ENCODE assay signal across 10 mouse cellular contexts in genomic region chr1:193599163-193599562, GRCm38 (mm10).
DNase-seq lines count a peak whose midpoint lies in the region; ATAC-seq and TF ChIP-seq lines count a peak whose summit lies in the region.
"Had no signal": no experiment of that assay in that cellular context is flagged by ENCODE, and none has a peak within 500 bp of the region (broad histone marks: within the 10 kb centered on the region; RNA-seq: fewer than 3 reads in every experiment).

No protein-coding gene starts in this region.

- TF ChIP-seq POLR2A in cortical plate, adult 2 months (IDR thresholded peaks at IDR 0.05; ENCODE audit: extremely low read depth, insufficient read depth, low read length): no peak

- no peaks in the 10 kb centered on the region for H3K27me3 ChIP-seq in lung, postnatal 0 days (replicated peaks; ENCODE audit: insufficient read depth, low read length)
- H3K27me3 ChIP-seq in stomach, postnatal 0 days (ENCODE audit: control insufficient read depth, insufficient read depth, low read length): no peaks in the 10 kb centered on the region
- H3K27me3 ChIP-seq: limb, embryonic 15.5 days; neural tube, embryonic 13.5 days had no signal

- WGBS in lung, postnatal 0 days: 28% methylated on average over 1 of the region's 1 CpGs
- 43% methylated on average over 1 of the region's 1 CpGs for WGBS in stomach, postnatal 0 days

- no peak overlapping the region for H3K4me3 ChIP-seq in lung, postnatal 0 days (ENCODE audit: low read depth, low read length)
- H3K4me3 ChIP-seq in cortical plate, adult 2 months (ENCODE audit: insufficient read depth, low read length): no peak overlapping the region
- no peak overlapping the region for H3K4me3 ChIP-seq in stomach, postnatal 0 days (ENCODE audit: low read depth, low read length)
- H3K4me3 ChIP-seq: limb, embryonic 15.5 days; neural tube, embryonic 13.5 days had no signal

- no peaks in the 10 kb centered on the region for H3K4me1 ChIP-seq in lung, postnatal 0 days (ENCODE audit: insufficient read depth, low read depth, low read length)
- H3K4me1 ChIP-seq in cortical plate, adult 2 months (ENCODE audit: control insufficient read depth, insufficient read depth, low read length): no peaks in the 10 kb centered on the region
- H3K4me1 ChIP-seq in stomach, postnatal 0 days (replicated peaks; ENCODE audit: control insufficient read depth, insufficient read depth): no peaks in the 10 kb centered on the region
- H3K4me1 ChIP-seq: limb, embryonic 15.5 days; neural tube, embryonic 13.5 days had no signal

- H3K36me3 ChIP-seq in lung, postnatal 0 days (ENCODE audit: insufficient read depth, low read length): no peaks in the 10 kb centered on the region
- no peaks in the 10 kb centered on the region for H3K36me3 ChIP-seq in stomach, postnatal 0 days (ENCODE audit: control insufficient read depth, insufficient read depth, low read length)
- H3K36me3 ChIP-seq: limb, embryonic 15.5 days; neural tube, embryonic 13.5 days had no signal

- TF ChIP-seq EP300 in lung, postnatal 0 days (IDR thresholded peaks at IDR 0.05): no peak
- no peak for TF ChIP-seq EP300 in stomach, postnatal 0 days (optimal IDR thresholded peaks at IDR 0.05)

- no peak overlapping the region for H3K27ac ChIP-seq in lung, postnatal 0 days (ENCODE audit: low read length)
- no peak overlapping the region for H3K27ac ChIP-seq in cortical plate, adult 2 months (ENCODE audit: insufficient read depth, low read length)
- H3K27ac ChIP-seq in stomach, postnatal 0 days (replicated peaks): no peak overlapping the region
- H3K27ac ChIP-seq: limb, embryonic 15.5 days; neural tube, embryonic 13.5 days had no signal

- DNase-seq in adrenal gland, postnatal 36 days: peak; percentile 7 to 15
- no peak for DNase-seq in adrenal gland, adult 18-20 months (ENCODE audit: low spot score in 2 of 2)
- peak; percentile 13 for DNase-seq in lung, postnatal 0 days (ENCODE audit: low spot score)
- DNase-seq in lung, adult 18-20 months: no peak
- peak; percentile 22 for DNase-seq in stomach, postnatal 0 days (ENCODE audit: low spot score)
- DNase-seq in urinary bladder, postnatal 36 days (ENCODE audit: low spot score in 2 of 2): no peak
- DNase-seq in heart, adult 9 months (ENCODE audit: low spot score in 2 of 2): no peak

- H3K4me2 ChIP-seq in lung, postnatal 0 days (replicated peaks; ENCODE audit: low read depth, low read length): no peak overlapping the region
- no peak overlapping the region for H3K4me2 ChIP-seq in stomach, postnatal 0 days (replicated peaks; ENCODE audit: low read depth)
- H3K4me2 ChIP-seq: limb, embryonic 15.5 days; neural tube, embryonic 13.5 days had no signal

- no peaks in the 10 kb centered on the region for H3K9me3 ChIP-seq in lung, postnatal 0 days (ENCODE audit: low read length)
- H3K9me3 ChIP-seq in stomach, postnatal 0 days (ENCODE audit: control insufficient read depth, low read length): 0 out of 2 replicates have a peak, but pooled peaks cover 2% of the 10 kb centered on the region
- H3K9me3 ChIP-seq: limb, embryonic 15.5 days; neural tube, embryonic 13.5 days had no signal

- H3K9ac ChIP-seq in lung, postnatal 0 days (replicated peaks; ENCODE audit: low read depth): no peak overlapping the region
- no peak overlapping the region for H3K9ac ChIP-seq in stomach, postnatal 0 days (ENCODE audit: low read length)
- H3K9ac ChIP-seq: limb, embryonic 15.5 days; neural tube, embryonic 13.5 days had no signal

- TF ChIP-seq CTCF in lung, postnatal 0 days (IDR thresholded peaks at IDR 0.05): peak; percentile 69
- TF ChIP-seq CTCF in cortical plate, adult 2 months (IDR thresholded peaks at IDR 0.05; ENCODE audit: extremely low read depth, insufficient read depth, low read length): peak; percentile 40
- TF ChIP-seq CTCF in stomach, postnatal 0 days (IDR thresholded peaks at IDR 0.05; ENCODE audit: low read depth): peak; percentile 67

- ATAC-seq in lung, postnatal 0 days: no peak
- ATAC-seq in stomach, postnatal 0 days (ENCODE audit: low FRiP score, low TSS enrichment): no peak

Comparison
In these comparisons a context has a peak if more than half of its experiments do, and no peak if none do; other contexts are left out.
1. DNase-seq: peak in adrenal gland, postnatal 36 days (2 of 2), lung, postnatal 0 days (single experiment) and stomach, postnatal 0 days (single experiment); none in adrenal gland, adult 18-20 months (0 of 2), lung, adult 18-20 months (0 of 2), urinary bladder, postnatal 36 days (0 of 2) and heart, adult 9 months (0 of 2).
2. Peak in every context shown above with its lines, with median percentiles within 50 percentile points of each other: CTCF ChIP-seq.